Mouse (Mus musculus) natural killer cell, adult 2 months (primary cell): ENCODE results near the gene Pprc1.

ENCODE experiments used
- DNase-seq, 2 experiments: peaks; one replicate each; pipeline ENCODE4 v3.0.0; 2022; ENCODE audit warnings: low spot score in 2 of 2

The Pprc1 gene

DNA sequence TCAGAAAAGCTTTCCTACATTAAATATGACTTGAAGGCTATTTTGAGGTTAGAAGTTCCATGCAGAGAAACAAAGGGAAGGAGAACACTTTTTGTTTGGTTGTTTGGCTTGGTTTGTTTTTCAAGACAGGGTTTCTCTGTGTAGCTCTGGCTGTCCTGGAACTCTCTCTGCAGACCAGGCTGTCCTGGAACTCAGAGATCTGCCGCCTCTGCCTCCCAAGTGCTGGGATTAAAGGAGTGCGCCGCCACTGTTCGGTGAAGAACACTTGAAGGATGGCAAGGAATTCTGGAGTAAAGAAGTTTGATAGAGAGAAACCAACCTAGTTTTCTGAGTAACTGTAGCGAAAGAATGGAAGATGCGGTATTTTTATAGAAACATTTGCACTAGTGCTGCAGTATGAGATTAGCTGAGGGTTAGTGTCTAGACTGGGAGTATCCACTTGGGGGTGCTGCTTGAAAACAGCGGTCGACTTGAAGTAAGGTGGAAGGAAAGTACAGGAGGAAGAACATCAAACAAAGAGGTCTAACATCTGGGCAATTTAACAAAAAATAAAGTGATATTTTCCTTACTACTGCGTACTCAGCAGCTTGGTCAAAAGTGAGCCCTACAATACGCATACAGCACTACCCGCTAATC lies 11.2 kb downstream of the Pprc1 start:
- no peak for DNase-seq

DNA sequence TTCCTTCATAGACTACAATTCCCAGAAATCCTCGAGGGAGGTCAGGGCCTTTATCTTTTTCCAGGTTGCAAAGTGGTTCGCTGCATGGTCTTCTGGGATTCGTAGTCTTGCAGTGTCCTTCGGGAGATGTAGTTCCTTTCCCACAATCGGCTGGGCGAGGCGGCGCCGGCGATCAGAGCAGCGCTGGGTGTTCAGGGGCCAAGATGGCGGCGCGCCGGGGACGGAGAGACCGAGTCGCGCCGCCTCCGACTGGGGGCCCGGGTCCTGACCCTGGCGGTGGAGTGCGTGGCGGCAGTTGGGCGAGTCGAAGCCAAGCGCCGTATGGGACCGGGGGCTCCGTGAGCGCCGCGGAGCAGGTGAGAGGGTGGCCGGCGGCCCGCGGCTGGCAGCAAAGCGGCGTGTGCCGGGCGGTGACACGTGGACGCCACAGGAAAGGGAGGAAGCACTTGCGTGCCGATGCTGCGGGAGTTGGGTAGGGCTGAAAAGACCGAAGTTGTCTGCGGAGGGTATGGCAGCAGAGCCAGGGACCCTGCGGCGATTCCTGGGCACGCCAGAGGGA lies 11.8 kb downstream of the Pprc1 start:
- peak; percentile 87 to 90 for DNase-seq

DNA sequence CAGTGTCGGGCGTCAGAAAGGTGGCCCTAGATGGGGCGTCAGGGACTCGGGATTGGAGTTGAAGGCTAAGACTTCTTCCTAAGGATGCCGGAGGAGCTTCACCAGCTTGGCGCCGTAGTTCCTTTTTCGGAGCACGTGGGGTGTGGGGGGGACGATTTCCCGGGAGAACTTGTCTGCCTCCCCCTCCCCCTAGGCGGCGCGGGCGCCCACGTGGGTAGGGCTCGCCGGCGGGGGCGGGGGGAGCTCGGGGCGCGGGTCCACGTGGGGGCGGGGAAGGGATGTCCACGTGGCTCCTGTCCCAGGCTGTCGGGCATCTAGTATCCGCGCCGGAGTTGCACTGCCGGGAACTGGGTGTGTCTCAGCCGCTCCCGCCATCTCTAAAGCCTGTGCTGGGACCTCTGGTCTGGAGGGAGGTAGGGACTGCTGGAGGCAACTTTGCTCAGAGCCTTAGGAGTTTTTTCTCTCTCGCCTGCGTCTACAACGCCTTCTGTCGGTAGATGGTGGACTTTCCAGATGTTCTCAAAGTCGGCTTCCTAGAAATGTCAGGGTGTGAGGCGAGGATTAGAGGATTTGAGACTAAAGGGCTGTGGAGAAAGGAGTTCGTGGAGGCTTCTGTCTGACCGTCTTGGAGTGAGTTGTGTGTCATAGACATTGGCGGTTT lies 12.4 kb downstream of the Pprc1 start:
- DNase-seq, result peak in 1 of 2 experiments; percentile 48

DNA sequence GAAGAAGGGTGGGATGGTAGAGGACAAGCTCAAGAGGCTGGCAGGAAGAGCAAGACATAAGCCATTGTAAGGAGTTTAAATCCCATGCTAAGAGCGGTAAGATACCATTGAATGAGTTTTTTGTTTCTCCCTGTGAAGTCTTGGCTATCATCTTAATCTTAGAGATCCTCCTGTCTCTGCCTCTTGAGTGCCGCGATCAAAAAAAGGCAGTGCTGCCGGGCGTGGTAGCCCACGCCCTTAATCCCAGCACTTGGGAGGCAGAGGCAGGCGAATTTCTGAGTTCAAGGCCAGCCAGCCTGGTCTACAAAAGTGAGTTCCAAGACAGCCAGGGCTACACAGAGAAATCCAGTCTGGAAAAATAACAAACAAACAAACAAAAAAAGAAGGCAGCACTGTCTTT lies 13.8 kb downstream of the Pprc1 start:
- DNase-seq, result no peak

DNA sequence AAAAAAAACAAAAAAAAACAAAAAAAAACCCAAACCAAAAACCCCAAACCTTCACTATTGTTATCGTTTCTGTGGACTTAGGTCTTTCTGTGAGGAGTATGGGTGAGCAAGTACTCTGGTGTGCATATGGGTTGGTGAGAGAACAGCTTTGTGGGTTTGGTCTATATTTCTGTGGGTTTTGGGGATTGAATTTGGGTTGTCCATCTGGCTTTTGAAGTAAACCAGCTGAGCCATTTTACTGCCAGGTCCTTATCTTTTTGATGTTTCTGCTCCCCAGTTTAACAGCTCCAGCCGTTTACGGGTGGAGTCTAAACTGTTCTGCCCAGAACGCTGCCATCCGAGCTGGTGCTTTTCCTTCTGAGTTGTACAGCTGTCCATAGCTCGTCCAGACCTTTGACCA lies 16.2 kb downstream of the Pprc1 start:
- DNase-seq, result no peak

DNA sequence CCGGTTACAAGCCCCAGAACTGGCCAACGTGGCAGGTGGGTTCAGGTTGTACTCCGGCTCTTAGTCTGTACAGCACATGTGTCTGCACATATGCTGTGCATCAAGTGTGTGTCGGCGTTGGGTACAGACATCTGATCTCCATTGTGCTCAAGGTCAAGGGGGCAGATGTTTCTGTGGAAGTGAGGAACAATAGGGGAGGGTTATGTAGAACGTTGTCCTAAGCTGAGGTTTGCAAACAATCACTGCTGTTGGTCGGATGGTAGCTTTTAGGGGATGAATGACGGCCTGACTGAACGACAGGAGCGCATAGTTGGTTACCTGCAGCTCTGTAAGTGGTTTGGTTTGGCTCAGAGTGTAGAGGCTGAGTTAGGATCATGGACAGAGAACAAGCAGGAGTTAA lies 23.4 kb downstream of the Pprc1 start:
- no peak for DNase-seq

DNA sequence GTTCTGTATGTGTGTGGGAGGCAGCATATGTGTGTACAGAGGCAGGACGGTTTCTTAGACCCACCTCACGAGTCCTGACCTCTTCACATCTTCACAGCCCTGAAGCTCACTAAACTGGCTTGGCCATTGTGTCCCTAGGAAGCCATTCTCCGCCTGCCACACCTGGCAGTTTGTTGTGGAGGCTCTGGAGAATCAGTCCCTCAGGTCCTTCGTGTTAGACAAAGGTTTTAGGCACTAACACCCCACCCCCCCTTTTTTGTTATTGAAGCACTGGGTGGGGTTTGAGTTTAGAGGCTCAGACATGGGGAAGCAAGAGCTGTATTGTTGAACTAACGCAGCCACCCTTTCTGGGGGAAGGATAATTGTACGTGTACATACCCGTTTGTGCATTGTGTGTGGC lies 28.6 kb downstream of the Pprc1 start:
- DNase-seq, result no peak

DNA sequence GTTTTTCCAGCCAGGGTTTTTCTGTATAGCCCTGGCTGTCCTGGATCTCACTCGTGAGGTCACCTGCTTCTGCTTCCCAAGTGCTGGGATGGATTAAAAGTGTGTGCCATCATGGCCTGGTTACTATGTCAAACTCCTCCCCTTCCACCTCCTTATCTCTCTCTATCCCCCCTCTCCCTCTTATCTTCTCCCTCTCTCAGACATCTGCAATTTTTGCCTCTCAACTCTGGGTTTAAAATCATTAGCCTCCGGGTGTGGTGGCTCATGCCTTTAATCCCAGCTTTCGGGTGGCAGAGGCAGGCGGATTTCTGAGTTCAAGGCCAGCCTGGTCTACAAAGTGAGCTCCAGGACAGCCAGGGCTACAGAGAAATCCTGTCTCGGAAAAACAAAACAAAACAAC lies 29.6 kb downstream of the Pprc1 start:
- DNase-seq, result no peak

DNA sequence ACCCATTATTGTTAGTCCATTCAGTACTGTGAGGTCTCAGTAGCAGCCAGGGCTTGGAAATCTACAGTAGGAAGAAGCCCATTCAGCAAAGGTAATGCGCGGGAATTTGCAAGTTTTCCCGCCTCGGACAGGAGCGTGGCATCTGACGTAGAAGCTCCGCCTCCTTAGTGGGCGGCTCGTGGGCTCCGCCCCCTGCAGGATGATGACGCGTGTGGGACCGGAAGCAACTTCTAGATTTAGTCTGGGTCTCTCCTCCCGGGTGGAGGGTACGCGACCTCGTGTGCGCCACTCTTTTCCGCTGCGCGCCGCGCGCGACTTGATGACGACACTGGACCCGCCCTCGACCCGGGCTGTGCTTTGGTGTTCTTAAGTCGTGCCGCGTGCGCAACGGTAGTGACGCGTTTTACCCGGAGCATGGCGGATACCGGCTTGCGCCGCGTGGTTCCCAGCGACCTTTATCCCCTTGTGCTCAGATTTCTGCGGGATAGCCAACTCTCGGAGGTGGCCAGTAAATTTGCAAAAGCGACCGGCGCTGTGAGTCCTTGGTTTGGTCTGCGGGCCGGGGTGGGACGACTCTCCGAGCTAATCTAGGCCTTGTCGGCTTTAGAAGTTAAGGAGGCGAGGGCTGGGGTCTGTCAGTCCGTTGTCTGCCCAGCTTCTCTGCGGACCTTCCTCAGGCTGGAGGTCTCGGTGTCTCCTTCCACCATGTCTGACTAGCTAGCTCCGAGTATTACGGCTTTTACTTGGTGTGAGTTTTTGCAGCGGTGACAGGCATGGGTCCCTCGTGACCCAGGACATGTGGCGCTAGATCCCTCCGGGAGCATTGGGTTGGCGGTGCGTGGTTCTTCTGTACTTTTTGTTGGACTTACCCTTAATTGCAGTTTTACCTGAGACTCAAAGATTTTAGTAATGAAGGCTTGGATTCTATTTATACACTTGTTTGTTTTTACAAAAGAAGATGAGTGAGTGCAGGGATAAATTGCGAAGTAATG lies 31.2 kb downstream of the Pprc1 start, which contains the start of gene Nolc1:
Gene Nolc1, plus strand, starts transcription at position 248 of the 992 bp plus-strand sequence.
- peak; percentile 98 to 99 for DNase-seq

DNA sequence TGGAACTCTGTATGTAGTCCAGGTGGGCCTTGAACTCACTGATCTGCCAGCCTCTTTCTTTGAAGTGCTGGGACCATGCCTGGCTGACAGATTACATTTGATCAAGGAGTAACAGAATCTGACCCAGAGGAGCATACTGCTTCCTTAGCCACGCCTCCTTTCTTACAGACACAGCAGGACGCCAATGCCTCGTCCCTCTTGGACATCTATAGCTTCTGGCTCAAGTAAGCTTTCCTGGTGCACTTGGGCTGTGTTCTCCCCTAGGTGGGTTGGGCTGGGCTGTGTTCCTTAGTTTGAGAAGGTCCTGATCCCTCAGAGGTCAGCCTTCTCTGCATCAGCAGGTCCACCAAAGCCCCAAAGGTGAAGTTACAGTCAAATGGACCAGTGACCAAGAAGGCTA lies 33.8 kb downstream of the Pprc1 start:
- no peak for DNase-seq

DNA sequence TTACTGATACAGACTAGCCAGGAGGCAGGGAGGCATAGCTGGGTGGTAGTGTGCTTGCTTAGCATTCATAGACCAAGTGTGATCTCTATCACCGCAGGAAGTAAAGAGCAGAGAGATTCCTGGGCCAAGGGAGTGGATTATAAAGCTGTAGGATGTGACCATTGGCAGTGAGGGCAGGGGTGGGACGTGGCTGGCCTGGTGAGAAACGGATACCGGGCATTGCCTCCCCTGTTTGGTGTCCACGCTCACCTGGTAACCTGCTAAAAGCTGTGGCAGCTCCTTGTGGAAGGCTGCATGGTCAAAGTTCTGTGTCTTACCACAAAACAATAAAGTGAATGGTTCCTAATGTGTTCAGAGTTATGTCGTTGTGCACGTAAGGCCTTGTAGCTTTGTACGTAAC lies 40.5 kb downstream of the Pprc1 start:
- no peak for DNase-seq

DNA sequence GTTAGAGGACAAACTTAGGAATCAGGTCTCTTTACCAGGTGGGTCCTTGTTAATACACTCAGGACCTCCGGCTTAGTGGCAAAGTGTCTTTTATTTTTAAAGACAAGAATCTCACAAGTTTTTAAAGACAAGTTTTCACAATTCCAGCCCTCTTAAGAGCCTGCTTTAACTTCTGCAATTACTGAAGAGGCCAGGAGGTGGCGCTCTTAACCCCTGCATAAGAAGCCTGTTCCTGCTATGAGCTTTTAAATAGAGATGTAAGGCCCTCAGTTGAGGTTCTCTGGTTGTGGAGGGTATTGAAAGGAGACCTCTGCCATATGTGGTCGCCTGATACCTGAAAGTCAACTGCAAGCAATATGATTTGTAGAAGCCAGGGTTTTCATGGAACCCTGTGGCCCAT lies 41.7 kb downstream of the Pprc1 start:
- peak; percentile 38 to 63 for DNase-seq

DNA sequence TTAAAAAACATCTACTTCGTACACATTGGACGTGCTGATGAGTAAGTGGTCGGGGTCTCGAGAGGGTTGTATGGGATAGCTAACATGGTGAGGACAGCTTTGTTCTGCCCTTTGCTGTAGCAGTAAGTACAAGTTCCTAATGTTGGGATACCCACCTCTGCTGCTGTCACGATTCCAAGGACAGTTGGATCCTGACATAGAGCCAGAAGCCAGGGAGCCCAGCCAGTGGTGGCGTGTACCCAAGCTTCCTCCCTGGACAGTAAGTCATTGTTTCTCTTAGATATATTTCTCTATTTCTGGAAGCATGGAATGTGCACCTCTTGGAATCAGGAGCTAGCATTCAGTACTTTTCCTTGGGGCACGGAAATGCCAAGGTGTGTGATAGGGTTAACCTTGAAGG lies 43.2 kb downstream of the Pprc1 start:
- no peak for DNase-seq

DNA sequence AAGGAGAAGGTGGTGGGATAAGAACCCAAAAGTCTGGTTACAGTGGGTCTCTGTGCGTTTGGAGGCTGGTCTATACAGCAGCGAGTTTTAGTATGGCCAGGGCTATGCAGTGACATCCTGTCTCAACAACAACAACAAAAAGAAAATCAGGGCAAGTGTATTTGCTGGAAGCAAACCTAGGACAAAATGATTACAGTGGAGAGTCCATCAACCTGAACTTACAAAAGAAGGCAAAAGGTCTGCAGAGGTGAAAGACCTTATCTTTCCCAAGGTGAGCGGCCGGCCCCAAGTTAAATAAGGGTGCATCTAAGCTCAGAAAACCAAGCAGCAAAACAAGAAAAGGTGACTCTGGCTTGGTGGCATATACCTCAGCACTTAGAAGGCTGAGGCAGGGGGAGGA lies 47.0 kb downstream of the Pprc1 start:
- no peak for DNase-seq

DNA sequence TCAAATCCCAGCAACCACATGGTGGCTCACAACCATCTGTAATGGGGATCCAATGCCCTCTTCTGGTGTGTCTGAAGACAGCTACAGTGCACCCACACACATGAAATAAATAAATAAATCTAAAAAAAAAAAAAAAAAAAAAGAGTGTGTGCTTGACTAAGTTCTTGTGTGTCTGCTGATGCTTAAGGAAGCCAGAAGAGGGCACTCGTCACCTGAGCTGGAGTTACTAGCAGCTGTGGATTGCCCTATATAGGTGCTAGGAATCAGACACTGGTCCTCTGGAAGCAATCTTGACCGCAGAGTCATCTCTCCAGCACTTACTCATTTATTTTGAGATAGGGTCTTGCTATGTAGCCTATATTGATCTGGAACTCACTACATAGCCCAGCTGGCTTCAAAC lies 49.5 kb downstream of the Pprc1 start:
- DNase-seq, result no peak

DNA sequence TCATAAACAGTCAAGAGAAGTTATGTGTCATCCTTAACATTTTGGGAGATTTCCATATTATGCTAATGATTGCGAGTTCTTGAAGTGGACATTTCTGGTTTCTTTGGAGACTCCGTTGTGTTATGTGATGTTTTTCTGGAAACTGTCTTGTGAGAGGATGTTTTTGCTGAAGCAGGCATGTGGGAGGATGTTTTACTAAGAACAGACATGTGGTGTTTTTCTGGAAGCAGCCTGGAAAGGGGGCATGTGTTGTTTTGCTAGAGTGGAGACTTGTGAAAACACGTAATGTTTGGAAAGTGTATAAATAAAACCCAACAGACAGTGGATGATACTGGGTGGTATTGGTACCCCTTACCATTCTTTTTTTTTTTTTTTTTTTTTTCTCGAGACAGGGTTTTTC lies 50.6 kb downstream of the Pprc1 start:
- DNase-seq, result no peak

DNA sequence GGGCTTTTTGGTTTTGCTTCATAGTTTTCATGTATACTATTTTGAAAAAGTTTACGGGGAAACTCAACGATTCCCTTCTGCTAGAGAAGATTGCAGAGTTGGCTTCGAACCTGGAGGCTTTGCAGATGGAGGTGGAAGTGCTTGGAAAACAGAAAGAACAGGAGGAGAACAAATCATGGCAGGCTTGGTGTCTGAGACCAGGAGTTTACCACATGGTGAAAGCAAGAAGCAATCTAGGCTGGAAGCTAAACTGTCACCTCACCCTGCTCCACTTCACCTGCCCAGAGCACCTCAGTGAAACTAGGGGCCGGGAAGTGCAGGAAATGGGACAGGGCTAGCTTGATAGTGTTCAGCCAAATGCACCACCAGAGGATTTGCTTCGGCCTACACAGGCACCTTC lies 51.7 kb downstream of the Pprc1 start:
- DNase-seq, result no peak

DNA sequence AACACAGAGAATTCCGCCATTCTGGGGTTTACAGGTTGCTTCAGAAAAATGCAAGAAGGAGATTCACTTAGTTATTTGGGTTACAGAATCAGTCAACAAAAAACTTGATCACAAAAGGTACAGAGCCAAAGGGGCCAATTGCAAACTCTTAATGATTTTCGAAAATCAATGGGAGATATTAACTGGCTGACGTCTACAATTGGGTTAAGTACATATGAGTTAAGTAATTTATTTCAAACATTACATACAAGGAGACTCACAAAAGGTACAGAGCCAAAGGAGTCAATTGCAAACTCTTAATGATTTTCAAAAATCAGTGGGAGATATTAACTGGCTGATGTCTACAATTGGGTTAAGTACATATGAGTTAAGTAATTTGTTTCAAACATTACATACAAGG lies 54.9 kb downstream of the Pprc1 start:
- no peak for DNase-seq

DNA sequence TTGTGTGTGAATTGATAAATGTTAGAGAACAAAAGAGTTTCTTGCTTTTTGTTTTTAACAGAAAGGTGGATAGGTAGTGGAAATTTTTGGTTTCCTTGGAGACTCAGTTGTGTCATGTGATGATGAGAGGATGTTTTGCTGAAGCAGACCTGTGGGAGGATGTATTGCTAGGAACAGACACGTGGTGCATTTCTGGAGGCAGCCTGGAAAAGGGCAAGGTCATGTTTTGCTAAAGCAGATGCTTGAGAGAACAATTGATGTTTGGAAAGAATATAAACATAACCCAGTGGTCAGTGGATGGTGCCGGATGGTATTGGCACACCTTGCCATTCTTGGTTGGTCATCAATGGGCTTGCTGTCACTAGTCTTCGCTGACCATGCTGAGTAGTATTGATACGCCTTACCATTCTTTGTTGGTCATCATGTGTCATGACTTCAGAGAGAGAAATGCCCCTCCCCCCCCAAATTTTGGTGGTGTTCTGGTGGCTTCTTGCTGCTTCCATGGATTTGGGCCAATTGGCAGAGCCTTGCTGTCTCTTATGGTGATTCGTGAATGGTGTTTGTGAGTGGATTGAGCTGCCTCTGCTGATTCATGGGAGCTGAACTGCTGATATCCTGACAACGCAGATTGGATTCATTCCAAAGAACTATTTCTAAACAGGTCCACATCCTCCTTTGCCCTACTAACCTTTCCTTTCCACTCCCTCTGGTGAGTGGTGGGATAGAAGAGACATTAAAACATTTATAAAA lies 58.9 kb downstream of the Pprc1 start:
- no peak for DNase-seq

DNA sequence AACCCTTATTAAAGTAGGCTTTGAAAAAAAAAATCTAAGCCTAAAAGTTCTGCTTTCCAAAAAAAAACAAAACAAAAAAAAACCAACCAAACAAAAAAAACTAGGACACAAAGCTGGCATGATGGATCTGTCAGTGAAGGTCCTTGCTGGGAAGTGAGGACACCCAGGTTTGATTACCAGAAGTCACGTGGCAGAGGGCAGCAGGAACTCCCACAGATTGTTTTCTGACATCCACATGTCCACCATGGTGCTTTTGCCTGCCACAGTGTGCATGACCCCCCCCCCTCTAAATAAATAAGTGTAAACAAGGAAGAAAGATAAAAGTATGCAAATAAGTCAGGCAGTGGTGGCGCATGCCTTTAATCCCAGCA lies 59.5 kb downstream of the Pprc1 start:
- no peak for DNase-seq

DNA sequence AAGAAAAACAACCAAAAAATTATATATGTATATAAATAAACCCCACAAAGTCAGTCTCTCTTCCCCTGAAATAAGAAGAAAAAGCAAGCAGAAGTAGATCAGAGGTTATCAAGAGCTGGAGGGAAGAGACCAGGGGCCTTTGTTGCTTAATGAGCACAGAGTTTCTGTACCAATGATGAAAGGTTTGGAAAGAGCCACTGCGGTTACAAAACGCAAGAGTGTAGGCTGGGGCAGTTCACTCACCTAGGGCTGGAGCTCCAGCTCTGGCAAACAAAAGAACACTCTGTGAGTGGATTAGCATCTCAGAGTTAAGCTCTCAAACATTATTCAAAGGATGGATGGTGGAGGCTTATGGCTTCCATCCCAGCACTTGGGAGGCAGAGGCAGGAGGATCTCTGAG lies 65.5 kb downstream of the Pprc1 start:
- no peak for DNase-seq

DNA sequence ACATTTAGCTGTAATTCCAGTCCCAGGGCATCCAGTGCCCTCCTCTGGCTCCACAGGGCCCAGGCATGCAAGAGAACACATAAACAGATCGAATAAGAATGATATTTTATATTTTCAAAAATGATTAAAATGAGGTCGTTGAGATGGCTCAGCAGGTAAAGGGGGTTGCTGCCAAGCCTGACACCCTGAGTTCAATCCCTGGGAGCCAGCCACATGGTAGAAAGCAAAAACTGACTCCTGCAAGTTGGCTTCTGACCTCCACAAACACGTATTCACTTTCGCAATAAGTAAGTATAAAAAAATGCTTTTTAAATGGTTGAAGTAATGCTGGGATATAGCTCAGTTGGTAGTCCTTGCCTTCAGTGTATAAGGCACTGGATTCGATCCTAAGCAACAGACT lies 66.1 kb downstream of the Pprc1 start:
- no peak for DNase-seq
